26 mouse cellular contexts compared by ENCODE assay signal in genomic region chr19:10171359-10171758, GRCm38 (mm10). TPM values are rescaled to one million over a fixed set of nuclear protein-coding genes. Genes with fewer than 3 reads are reported as not detected.
DNase-seq lines count a peak whose midpoint lies in the region; ATAC-seq and TF ChIP-seq lines count a peak whose summit lies in the region.
"Had no signal": no experiment of that assay in that cellular context is flagged by ENCODE, and none has a peak within 500 bp of the region (broad histone marks: within the 10 kb centered on the region; RNA-seq: fewer than 3 reads in every experiment).

No protein-coding gene starts in this region.

- intact Hi-C loops in heart, postnatal 14 days (cut with DNase I) = no loop called here

- H3K4me3 ChIP-seq in midbrain, embryonic 11.5 days (ENCODE audit: low read depth, low read length) = no peak overlapping the region
- no peak overlapping the region for H3K4me3 ChIP-seq in midbrain, embryonic 10.5 days
- H3K4me3 ChIP-seq in liver, embryonic 14.5 days (ENCODE audit: insufficient read depth in 1 of 2, low read depth in 2 of 2, low read length in 2 of 2) = no peak overlapping the region
- H3K4me3 ChIP-seq in myocyte = no peak overlapping the region
- H3K4me3 ChIP-seq: kidney, embryonic 15.5 days; neural tube, embryonic 12.5 days had no signal

- H3K27me3 ChIP-seq in midbrain, embryonic 11.5 days (ENCODE audit: control insufficient read depth, insufficient read depth, low read length) = no peaks in the 10 kb centered on the region
- H3K27me3 ChIP-seq in midbrain, embryonic 10.5 days (ENCODE audit: low read depth, poor library complexity, severe bottlenecking) = no peaks in the 10 kb centered on the region
- no peaks in the 10 kb centered on the region for H3K27me3 ChIP-seq in liver, embryonic 14.5 days (ENCODE audit: control insufficient read depth, insufficient read depth, low read length)
- H3K27me3 ChIP-seq in myocyte (ENCODE audit: control insufficient read depth, insufficient read depth, insufficient read length) = no peaks in the 10 kb centered on the region
- H3K27me3 ChIP-seq: CH12.LX; kidney, embryonic 15.5 days; neural tube, embryonic 12.5 days had no signal

- no peak for TF ChIP-seq POLR2A in myocyte (IDR thresholded peaks at IDR 0.05; ENCODE audit: insufficient read length, low read depth)

- H3K79me2 ChIP-seq in myocyte (ENCODE audit: control insufficient read depth, insufficient read depth) = no peaks in the 10 kb centered on the region

- ATAC-seq in midbrain, embryonic 11.5 days (ENCODE audit: low FRiP score) = no peak
- no peak for ATAC-seq in liver, embryonic 14.5 days (ENCODE audit: insufficient read depth)
- ATAC-seq: activated CD4-positive, CD25-positive, alpha-beta regulatory T cell, adult 4 months; forebrain, postnatal 0 days; hindbrain, embryonic 16.5 days; lung, postnatal 0 days; midbrain, embryonic 16.5 days had no signal

- 85% methylated on average over 7 of the region's 7 CpGs for WGBS in midbrain, embryonic 11.5 days
- WGBS in midbrain, embryonic 10.5 days = 89% methylated on average over 7 of the region's 7 CpGs
- 56% methylated on average over 7 of the region's 7 CpGs for WGBS in liver, embryonic 14.5 days (ENCODE audit: insufficient replicate concordance)

- no peak overlapping the region for H3K4me2 ChIP-seq in midbrain, embryonic 11.5 days
- no peak overlapping the region for H3K4me2 ChIP-seq in liver, embryonic 14.5 days (ENCODE audit: low read depth)
- H3K4me2 ChIP-seq in myocyte (ENCODE audit: low read depth) = peak overlapping the region; percentile 34
- H3K4me2 ChIP-seq: heart, embryonic 11.5 days; kidney, embryonic 15.5 days; neural tube, embryonic 12.5 days had no signal

- no peak overlapping the region for H3ac ChIP-seq in myocyte (ENCODE audit: control insufficient read depth, insufficient read length)

- H3K27ac ChIP-seq in midbrain, embryonic 11.5 days (ENCODE audit: low read depth, low read length) = no peak overlapping the region
- H3K27ac ChIP-seq in midbrain, embryonic 10.5 days (replicated peaks) = no peak overlapping the region
- peak overlapping the region; percentile 94 for H3K27ac ChIP-seq in liver, embryonic 14.5 days
- H3K27ac ChIP-seq: kidney, embryonic 15.5 days; neural tube, embryonic 12.5 days had no signal

- no peak for TF ChIP-seq EP300 in liver, embryonic 14.5 days (IDR thresholded peaks at IDR 0.05; ENCODE audit: low read depth)

- no peak overlapping the region for H3K9ac ChIP-seq in midbrain, embryonic 11.5 days (ENCODE audit: low read length)
- no peak overlapping the region for H3K9ac ChIP-seq in liver, embryonic 14.5 days (replicated peaks)
- H3K9ac ChIP-seq: forebrain, postnatal 0 days; kidney, embryonic 15.5 days; neural tube, embryonic 12.5 days had no signal

- H3K4me1 ChIP-seq in midbrain, embryonic 11.5 days (ENCODE audit: control insufficient read depth, insufficient read depth, low read length) = no peaks in the 10 kb centered on the region
- H3K4me1 ChIP-seq in midbrain, embryonic 10.5 days = peaks cover 4% of the 10 kb centered on the region; the same call in 1 of the 2 replicates
- peaks cover 36 to 51% of the 10 kb centered on the region in 2 experiments for H3K4me1 ChIP-seq in liver, embryonic 14.5 days (replicated peaks; ENCODE audit: control insufficient read depth in 2 of 2, insufficient read depth in 2 of 2, low read length in 1 of 2)
- H3K4me1 ChIP-seq: kidney, embryonic 15.5 days; neural tube, embryonic 12.5 days had no signal

- H3K36me3 ChIP-seq in midbrain, embryonic 11.5 days (ENCODE audit: control insufficient read depth, insufficient read depth, low read length) = no peaks in the 10 kb centered on the region
- no peaks in the 10 kb centered on the region for H3K36me3 ChIP-seq in midbrain, embryonic 10.5 days
- H3K36me3 ChIP-seq in liver, embryonic 14.5 days (replicated peaks; ENCODE audit: control insufficient read depth, insufficient read depth, low read depth) = no peaks in the 10 kb centered on the region
- H3K36me3 ChIP-seq in myocyte (ENCODE audit: control insufficient read depth, insufficient read depth) = no peaks in the 10 kb centered on the region
- H3K36me3 ChIP-seq: kidney, embryonic 15.5 days; neural tube, embryonic 12.5 days had no signal

- peak; percentile 35 for DNase-seq in heart, adult 11 months
- DNase-seq in heart, postnatal 14 days = no peak
- peak; percentile 17 for DNase-seq in midbrain, embryonic 11.5 days (ENCODE audit: low spot score, missing footprints)
- DNase-seq in midbrain, embryonic 10.5 days (ENCODE audit: low spot score) = no peak
- DNase-seq in liver, embryonic 14.5 days (ENCODE audit: low read depth in 3 of 3, low spot score in 3 of 3) = no peak
- DNase-seq in ovary, postnatal 14 days (ENCODE audit: low spot score) = no peak
- no peak for DNase-seq in lung, adult 18-20 months
- DNase-seq: adrenal gland, adult 8-10 months; cerebellum, adult 8-10 months; cerebellum, postnatal 36 days; forebrain, postnatal 0 days; gastrocnemius, postnatal 10 days; heart, postnatal 10 days; kidney, adult 18-20 months; kidney, postnatal 36 days; lung, postnatal 4 days; thymus, postnatal 14 days had no signal

- no peak for TF ChIP-seq CTCF in liver, embryonic 14.5 days (IDR thresholded peaks at IDR 0.05; ENCODE audit: low read depth)

- no peaks in the 10 kb centered on the region for H3K9me3 ChIP-seq in midbrain, embryonic 11.5 days (ENCODE audit: control insufficient read depth, low read length)
- H3K9me3 ChIP-seq in midbrain, embryonic 10.5 days (replicated peaks) = peaks cover 4% of the 10 kb centered on the region; the same call in 1 of the 2 replicates
- no peaks in the 10 kb centered on the region for H3K9me3 ChIP-seq in liver, embryonic 14.5 days (ENCODE audit: control insufficient read depth, low read length)
- H3K9me3 ChIP-seq: kidney, embryonic 15.5 days; neural tube, embryonic 12.5 days had no signal

TF ChIP-seq in myocyte, 11 proteins besides CTCF, POLR2A, EP300 and RAD21:
- TF ChIP-seq SRF (IDR thresholded peaks at IDR 0.05; ENCODE audit: control insufficient read depth, insufficient read length, low read depth) = no peak
- no peak for TF ChIP-seq CEBPB (IDR thresholded peaks at IDR 0.05; ENCODE audit: insufficient read depth, poor library complexity, severe bottlenecking)
- no peak for TF ChIP-seq TCF12 (IDR thresholded peaks at IDR 0.05; ENCODE audit: insufficient read depth, poor library complexity, severe bottlenecking)
- TF ChIP-seq POLR2AphosphoS2 (IDR thresholded peaks at IDR 0.05; ENCODE audit: insufficient read length, low read depth) = no peak
- TF ChIP-seq E2F4 (IDR thresholded peaks at IDR 0.05; ENCODE audit: insufficient read depth) = no peak
- no peak for TF ChIP-seq REST (IDR thresholded peaks at IDR 0.05; ENCODE audit: insufficient read depth, insufficient read length)
- no peak for TF ChIP-seq MAX (IDR thresholded peaks at IDR 0.05; ENCODE audit: low read depth)
- TF ChIP-seq MYOD1 (IDR thresholded peaks at IDR 0.05; ENCODE audit: control insufficient read depth in 1 of 3, insufficient read length in 2 of 3, low read depth in 2 of 3) = no peak
- no peak for TF ChIP-seq USF1 (IDR thresholded peaks at IDR 0.05; ENCODE audit: low read depth)
- no peak for TF ChIP-seq MYOG (IDR thresholded peaks at IDR 0.05; ENCODE audit: control insufficient read depth in 1 of 3, insufficient read depth in 1 of 3, insufficient read length in 2 of 3, low read depth in 2 of 3)
- TF ChIP-seq TCF3 (IDR thresholded peaks at IDR 0.05; ENCODE audit: insufficient read length, low read depth) = no peak

RNA-seq across cellular contexts. Expression of gene Fads1, which starts 11.3 kb away (rescaled TPM):
- total RNA-seq in heart, postnatal 14 days (2021) = 10 to 100 TPM; 23.4 to 23.5 TPM
- polyA plus RNA-seq in midbrain, embryonic 11.5 days (2014; fragmentation: Nextera tagmentation; extraction: Ambion mirVana) = 152 and 155 TPM in 2 replicates
- polyA plus RNA-seq in midbrain, embryonic 10.5 days (2016; fragmentation: Nextera tagmentation; extraction: Ambion mirVana) = 171 and 192 TPM in 2 replicates
- 27.3 and 32.1 TPM in 2 replicates for polyA plus RNA-seq in liver, embryonic 14.5 days (2012; rRNA removed)
- polyA plus RNA-seq in liver, embryonic 14.5 days (2014; fragmentation: Nextera tagmentation; extraction: Ambion mirVana) = 45.2 and 50.5 TPM in 2 replicates
- polyA plus RNA-seq in myocyte (2012; fragmentation: generic; extraction: Trizol) = 120 TPM

RNA-seq across cellular contexts. Expression of gene Tmem258, which starts 32.5 kb away (rescaled TPM):
- total RNA-seq in heart, postnatal 14 days (2021) = 100 to 1,000 TPM; 149 to 153 TPM
- polyA plus RNA-seq in midbrain, embryonic 11.5 days (2014; fragmentation: Nextera tagmentation; extraction: Ambion mirVana) = 334 and 352 TPM in 2 replicates
- polyA plus RNA-seq in midbrain, embryonic 10.5 days (2016; fragmentation: Nextera tagmentation; extraction: Ambion mirVana) = 351 and 361 TPM in 2 replicates
- 78.6 and 107 TPM in 2 replicates for polyA plus RNA-seq in liver, embryonic 14.5 days (2012; rRNA removed)
- 397 and 402 TPM in 2 replicates for polyA plus RNA-seq in liver, embryonic 14.5 days (2014; fragmentation: Nextera tagmentation; extraction: Ambion mirVana)
- 291 TPM for polyA plus RNA-seq in myocyte (2012; fragmentation: generic; extraction: Trizol)

RNA-seq across cellular contexts. Expression of gene Fen1, which starts 32.6 kb away (rescaled TPM):
- total RNA-seq in heart, postnatal 14 days (2021) = 1 to 10 TPM; 5.4 to 8.1 TPM
- polyA plus RNA-seq in midbrain, embryonic 11.5 days (2014; fragmentation: Nextera tagmentation; extraction: Ambion mirVana) = 121 and 128 TPM in 2 replicates
- 165 and 188 TPM in 2 replicates for polyA plus RNA-seq in midbrain, embryonic 10.5 days (2016; fragmentation: Nextera tagmentation; extraction: Ambion mirVana)
- 53.1 and 75.8 TPM in 2 replicates for polyA plus RNA-seq in liver, embryonic 14.5 days (2012; rRNA removed)
- polyA plus RNA-seq in liver, embryonic 14.5 days (2014; fragmentation: Nextera tagmentation; extraction: Ambion mirVana) = 131 and 145 TPM in 2 replicates
- 14.1 TPM for polyA plus RNA-seq in myocyte (2012; fragmentation: generic; extraction: Trizol)

Comparison
In these comparisons a context has a peak if more than half of its experiments do, and no peak if none do; other contexts are left out.
1. DNase-seq: peak in heart, adult 11 months (single experiment) and midbrain, embryonic 11.5 days (single experiment); none in heart, postnatal 14 days (0 of 2), midbrain, embryonic 10.5 days (single experiment), liver, embryonic 14.5 days (0 of 3), ovary, postnatal 14 days (single experiment) and lung, adult 18-20 months (0 of 2).